Mouse (Mus musculus) hindbrain, embryonic 10.5 days (tissue): ENCODE measurements at regions not wholly inside any gene's neighbourhood (a gene's known extent, or its start where the extent isn't known, plus 50 kb on each side); places are given as distances from the start of the nearest gene placed in this dataset.

Experiments used
- DNase-seq: peaks from one replicate; pipeline ENCODE4 v3.0.0-alpha.2; 2017; ENCODE audit warnings: low spot score
- H3K27ac ChIP-seq: fragments of 300-500 bp; sonication (generic); 2 replicates; pipeline ENCODE4 v1.5.1; 2016; ENCODE audit warnings: mild to moderate bottlenecking, moderate library complexity
- H3K27me3 ChIP-seq: fragments of 300-500 bp; sonication (generic); 2 replicates; pipeline ENCODE4 v1.6.1; 2016; ENCODE audit warnings: mild to moderate bottlenecking; ENCODE audit not compliant: poor library complexity, insufficient read depth, severe bottlenecking
- H3K36me3 ChIP-seq: fragments of 300-500 bp; sonication (generic); 2 replicates; pipeline ENCODE4 v1.6.1; 2016; ENCODE audit warnings: mild to moderate bottlenecking, moderate library complexity
- H3K4me1 ChIP-seq: fragments of 300-500 bp; sonication (generic); replicated peaks from 2 replicates; pipeline ENCODE4 v1.6.1; 2016; ENCODE audit warnings: mild to moderate bottlenecking
- H3K4me3 ChIP-seq: fragments of 300-500 bp; sonication (generic); 2 replicates; pipeline ENCODE4 v1.5.1; 2016; ENCODE audit warnings: mild to moderate bottlenecking, moderate library complexity
- H3K9me3 ChIP-seq: fragments of 300-500 bp; sonication (generic); 2 replicates; pipeline ENCODE4 v1.6.1; 2016; ENCODE audit warnings: mild to moderate bottlenecking, moderate library complexity
- WGBS: fragments of 180-500 bp; shearing (Covaris S2); methylation state at CpG from one replicate; pipeline ENCODE4 v1.1.7; 2016; 5-methylcytosine and 5-hydroxymethylcytosine counted together

DNA sequence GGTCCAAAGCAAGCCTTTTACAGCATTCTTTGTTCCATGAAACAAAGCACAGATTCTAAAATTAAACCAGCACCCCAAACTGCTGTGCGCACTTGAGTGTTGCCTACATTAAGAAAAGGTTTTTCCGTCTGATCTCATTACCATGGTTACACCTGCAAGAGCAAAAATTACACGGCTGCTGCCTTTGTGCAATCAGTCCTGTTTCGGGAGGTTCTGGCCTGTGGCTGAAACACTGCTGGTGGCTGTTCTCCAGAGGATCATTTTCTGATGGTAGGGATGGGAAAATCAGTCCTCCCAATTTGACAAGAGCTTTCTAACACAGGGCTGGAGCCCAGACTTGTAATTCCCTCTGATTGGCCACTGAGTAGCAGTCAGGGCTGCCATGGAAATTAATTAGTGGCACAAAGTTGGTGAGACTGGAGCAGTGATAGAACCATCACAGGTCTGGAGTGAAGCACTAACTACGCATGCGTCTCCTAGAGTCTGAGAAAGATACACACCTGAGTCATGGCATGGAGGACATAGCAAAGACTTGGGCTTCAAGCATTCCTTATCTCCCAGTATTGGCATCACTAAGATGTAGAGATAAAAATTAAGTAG lies 114.8 kb upstream of the Fam49a start:
- WGBS = 87% methylated on average over 6 of the region's 6 CpGs
- no peaks in the 10 kb centered on the region for H3K27me3 ChIP-seq
- no peak overlapping the region for H3K27ac ChIP-seq
- no peaks in the 10 kb centered on the region for H3K36me3 ChIP-seq
- no peaks in the 10 kb centered on the region for H3K9me3 ChIP-seq
- H3K4me3 ChIP-seq = no peak overlapping the region
- DNase-seq = no peak
- H3K4me1 ChIP-seq = no peaks in the 10 kb centered on the region

DNA sequence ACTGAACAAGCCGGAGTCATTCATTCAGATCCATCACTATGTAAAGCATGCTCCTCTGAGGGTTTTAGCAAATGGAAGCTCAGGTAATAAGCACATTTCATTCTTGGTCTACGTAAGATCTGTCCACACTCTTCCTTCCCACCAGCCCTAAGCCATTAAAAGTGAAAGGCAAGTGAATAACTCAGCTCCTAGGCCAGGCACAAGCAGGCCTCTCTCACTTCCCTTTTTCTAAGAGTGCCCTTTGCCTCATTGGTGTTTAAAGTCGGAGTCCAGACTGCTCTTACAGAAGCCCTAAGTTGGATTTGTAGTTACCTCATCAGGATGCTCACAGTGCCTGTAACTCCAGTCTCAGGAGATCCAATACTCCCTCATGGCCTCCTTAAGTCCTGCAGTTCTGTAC lies 114.1 kb upstream of the Fam49a start:
- Histone ChIP-seq H3K27me3 (no peaks in the 10 kb centered on the region), H3K4me3 (no peak overlapping the region), H3K36me3 (no peaks in the 10 kb centered on the region), H3K4me1 (no peaks in the 10 kb centered on the region), H3K9me3 (no peaks in the 10 kb centered on the region), H3K27ac (no peak overlapping the region)
- WGBS = 82% methylated on average over 3 of the region's 3 CpGs
- no peak for DNase-seq

DNA sequence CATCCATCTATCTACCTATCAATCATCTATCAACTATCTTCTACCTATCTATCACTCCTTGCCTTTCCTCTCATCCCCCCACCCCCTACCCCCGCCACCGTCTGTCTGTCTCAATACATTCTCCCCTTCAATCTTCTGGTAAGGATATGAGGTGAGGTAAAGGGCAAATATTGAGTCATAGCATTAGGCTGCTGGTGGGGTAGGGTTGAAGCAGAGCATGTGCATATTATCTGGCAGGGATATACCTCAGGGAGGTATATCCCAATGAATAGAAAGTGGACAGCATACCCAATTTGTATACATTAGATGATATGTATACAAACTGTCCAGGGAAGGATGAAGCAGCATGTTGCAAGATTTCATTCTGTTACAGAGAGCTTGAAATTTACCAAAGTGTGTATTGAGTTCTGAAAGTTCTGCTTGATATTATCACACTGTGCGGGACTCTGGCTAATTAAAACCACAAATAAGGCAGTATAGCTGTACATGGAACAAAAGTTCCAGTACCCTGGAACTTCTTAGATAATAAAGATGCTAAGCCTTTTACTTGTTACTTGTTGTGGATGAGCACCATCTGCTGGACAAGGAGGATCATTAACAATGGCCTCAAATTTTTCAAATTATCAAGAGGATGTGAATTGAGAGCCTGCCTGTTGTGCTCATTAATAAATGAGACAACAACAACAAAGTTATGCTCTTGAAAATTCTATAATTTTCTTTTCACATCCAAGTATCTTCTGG lies 113.1 kb upstream of the Fam49a start:
- 79% methylated on average over 3 of the region's 3 CpGs for WGBS
- Histone ChIP-seq H3K4me1 (no peaks in the 10 kb centered on the region), H3K36me3 (no peaks in the 10 kb centered on the region), H3K27me3 (no peaks in the 10 kb centered on the region), H3K27ac (no peak overlapping the region), H3K9me3 (no peaks in the 10 kb centered on the region), H3K4me3 (no peak overlapping the region)
- DNase-seq = no peak

DNA sequence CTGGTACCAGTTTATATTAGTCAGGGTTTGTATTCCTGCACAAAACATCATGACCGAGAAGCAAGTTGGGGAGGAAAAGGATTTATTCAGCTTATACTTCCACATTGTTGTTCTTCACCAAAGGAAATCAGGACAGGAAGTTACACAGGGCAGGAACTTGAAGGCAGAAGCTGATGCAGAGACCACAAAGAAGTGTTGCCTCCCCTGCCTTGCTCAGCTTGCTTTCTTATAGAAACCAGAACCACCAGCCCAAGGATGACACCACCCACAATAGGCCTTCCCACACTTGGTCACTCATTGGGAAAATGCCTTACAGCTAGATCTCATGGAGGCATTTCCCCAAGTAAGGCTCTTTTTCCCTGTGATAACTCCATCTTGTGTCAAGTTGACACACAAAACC lies 97.5 kb upstream of the Fam49a start:
- H3K27me3 ChIP-seq = no peaks in the 10 kb centered on the region
- no peak for DNase-seq
- no peak overlapping the region for H3K4me3 ChIP-seq
- 79% methylated on average over 1 of the region's 1 CpGs for WGBS
- no peaks in the 10 kb centered on the region for H3K36me3 ChIP-seq
- no peaks in the 10 kb centered on the region for H3K9me3 ChIP-seq
- no peaks in the 10 kb centered on the region for H3K4me1 ChIP-seq
- no peak overlapping the region for H3K27ac ChIP-seq

DNA sequence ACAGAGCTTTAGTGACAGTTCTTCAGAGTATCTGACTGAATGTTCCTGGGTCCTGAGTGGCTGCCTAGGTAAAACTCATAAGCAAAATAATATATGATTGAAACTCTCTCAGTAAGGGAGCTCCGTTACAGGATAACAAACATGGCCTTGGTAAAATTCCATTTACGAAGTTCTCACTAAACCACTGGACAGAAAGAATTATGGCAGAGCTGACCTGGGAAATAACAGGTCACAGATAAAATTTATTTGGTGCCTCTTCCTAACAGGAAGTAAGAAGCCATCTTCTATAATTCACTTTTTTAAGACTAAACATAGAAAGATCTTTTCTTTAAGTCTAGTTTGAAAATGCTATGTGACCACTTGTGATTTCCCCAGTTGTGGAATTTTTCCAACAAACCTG lies 91.4 kb upstream of the Fam49a start:
- Histone ChIP-seq H3K36me3 (no peaks in the 10 kb centered on the region), H3K9me3 (no peaks in the 10 kb centered on the region), H3K27ac (no peak overlapping the region), H3K27me3 (no peaks in the 10 kb centered on the region), H3K4me3 (no peak overlapping the region), H3K4me1 (no peaks in the 10 kb centered on the region)
- WGBS = 94% methylated on average over 2 of the region's 2 CpGs
- no peak for DNase-seq

DNA sequence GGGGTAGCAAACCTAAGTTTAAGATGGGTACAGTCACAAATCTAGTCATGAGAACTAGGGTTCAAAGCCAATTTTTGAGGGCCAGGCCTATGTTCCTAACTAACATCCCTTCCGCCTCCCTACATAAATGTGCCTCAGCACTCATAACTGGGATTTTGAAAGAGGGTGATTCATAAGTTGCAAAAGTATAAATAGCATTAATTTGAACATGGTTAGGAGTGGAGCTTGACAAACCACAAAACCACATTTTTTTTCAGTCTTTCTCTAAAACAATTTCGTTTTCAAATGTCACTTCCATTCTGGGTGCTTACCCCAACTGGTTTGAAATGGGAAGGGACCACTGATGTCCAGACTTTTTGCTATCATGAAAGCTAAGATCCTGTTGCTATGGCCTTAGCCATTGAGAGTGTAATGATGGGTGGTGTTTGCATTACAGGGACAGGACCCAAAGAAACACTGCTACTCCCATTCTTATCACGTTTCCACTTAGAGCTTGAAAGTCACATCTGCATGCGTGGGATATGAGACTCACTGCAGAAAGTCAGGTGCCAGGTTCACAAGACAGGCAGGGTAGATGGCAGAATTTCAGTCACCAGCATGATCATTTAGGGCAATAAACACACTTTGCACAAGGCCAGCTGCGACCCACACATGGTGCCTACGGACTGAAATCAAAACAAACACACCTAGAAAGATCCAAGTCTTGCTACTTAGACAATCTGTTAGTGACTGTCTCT lies 89.7 kb upstream of the Fam49a start:
- DNase-seq = no peak
- H3K4me3 ChIP-seq = no peak overlapping the region
- H3K9me3 ChIP-seq = no peaks in the 10 kb centered on the region
- peaks cover 1% of the 10 kb centered on the region; the same call in 1 of the 2 replicates for H3K27me3 ChIP-seq
- H3K27ac ChIP-seq = no peak overlapping the region
- H3K36me3 ChIP-seq = no peaks in the 10 kb centered on the region
- WGBS = 79% methylated on average over 6 of the region's 6 CpGs
- peaks cover 9% of the 10 kb centered on the region for H3K4me1 ChIP-seq

DNA sequence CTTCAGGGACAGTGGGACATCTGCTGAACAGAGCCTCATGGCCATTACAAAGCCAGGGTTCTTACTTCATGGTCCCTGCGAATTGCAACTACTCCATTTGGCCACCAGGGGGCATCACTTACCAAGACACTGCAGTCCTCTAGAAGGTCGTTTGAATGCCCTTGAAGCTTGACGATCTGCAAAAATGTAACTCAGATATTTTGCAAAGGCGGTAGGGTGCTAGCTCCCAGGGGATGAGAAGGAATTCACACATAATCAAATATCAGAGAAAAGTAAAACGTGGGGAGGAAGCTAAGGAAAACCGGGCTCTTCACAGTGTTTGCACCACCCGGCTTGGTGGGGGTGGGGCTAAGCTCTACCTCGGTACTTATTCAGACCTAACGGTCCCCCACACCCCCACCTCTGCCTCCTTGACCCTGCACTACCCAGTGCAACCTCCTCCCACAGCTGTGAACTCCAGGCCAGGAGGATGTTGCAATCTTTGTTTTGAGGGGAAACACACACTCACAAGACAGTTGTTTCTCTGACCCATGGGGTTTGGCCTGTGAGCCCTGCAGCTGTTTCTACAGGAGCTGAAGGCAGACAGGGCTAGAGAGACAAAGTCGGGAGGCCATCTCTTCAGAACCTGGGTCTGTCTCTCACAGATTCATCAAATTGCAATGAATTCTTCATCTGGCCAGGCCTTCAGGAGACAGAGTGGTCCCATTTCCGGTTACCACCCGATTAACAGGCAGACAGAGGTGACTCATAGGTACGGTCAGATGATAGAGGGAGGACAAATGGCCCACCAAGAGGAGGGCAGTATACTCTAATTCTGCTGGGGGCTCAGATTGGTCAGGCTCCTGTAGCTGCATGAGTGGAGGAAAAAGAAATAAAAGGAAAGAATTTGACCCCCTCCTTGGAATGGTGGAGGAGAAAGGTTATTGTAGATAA lies 85.3 kb upstream of the Fam49a start:
- peak; percentile 78 for DNase-seq
- Histone ChIP-seq H3K9me3 (no peaks in the 10 kb centered on the region), H3K27ac (peak overlapping the region; percentile 83), H3K4me3 (peak overlapping the region; percentile 44), H3K27me3 (peaks cover 3% of the 10 kb centered on the region; the same call in 1 of the 2 replicates), H3K36me3 (no peaks in the 10 kb centered on the region), H3K4me1 (peaks cover 20% of the 10 kb centered on the region)
- WGBS = 14% methylated on average over 13 of the region's 13 CpGs

DNA sequence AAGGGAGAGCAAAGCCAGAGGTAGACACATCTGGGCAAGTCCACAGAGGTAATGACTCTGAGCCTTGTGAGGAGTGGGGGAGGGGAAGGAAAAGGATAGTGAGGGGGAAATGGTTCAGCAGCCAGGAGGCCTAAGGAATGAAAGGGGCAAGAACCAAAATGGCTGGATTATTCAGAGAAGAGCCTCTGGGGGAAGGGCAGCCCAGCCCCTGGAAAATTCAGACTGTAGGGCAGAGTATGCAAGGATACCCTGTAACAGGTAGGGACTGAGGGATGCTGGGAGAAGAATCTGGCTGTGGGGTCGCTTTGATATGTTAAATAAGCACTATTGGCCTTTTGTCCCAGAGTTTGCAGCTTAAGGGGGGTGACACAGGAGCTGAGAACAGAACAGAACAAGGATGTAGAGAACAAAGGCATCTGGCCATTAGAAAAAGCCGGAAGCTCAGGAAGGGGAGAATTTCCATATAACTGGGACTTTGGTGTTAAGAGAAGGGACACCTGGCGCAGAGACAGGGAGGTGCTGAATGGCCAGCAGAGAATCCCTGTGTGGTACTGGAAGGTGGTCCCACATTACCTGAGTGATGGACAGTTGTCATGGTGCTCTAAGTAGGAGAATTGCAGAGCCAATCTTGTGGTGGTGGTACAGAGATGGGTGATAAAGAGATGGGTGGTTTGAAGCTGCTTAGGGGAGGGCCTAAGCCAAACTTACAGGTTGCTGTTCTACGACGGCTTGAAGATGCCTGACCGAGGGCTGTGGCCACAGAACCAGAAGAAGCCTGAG lies 84.5 kb upstream of the Fam49a start:
- WGBS = 66% methylated on average over 6 of the region's 6 CpGs
- Histone ChIP-seq H3K4me1 (peaks cover 20% of the 10 kb centered on the region), H3K4me3 (no peak overlapping the region), H3K27ac (peak overlapping the region; percentile 83), H3K27me3 (peaks cover 3% of the 10 kb centered on the region; the same call in 1 of the 2 replicates), H3K9me3 (no peaks in the 10 kb centered on the region), H3K36me3 (no peaks in the 10 kb centered on the region)
- DNase-seq = peak; percentile 4

DNA sequence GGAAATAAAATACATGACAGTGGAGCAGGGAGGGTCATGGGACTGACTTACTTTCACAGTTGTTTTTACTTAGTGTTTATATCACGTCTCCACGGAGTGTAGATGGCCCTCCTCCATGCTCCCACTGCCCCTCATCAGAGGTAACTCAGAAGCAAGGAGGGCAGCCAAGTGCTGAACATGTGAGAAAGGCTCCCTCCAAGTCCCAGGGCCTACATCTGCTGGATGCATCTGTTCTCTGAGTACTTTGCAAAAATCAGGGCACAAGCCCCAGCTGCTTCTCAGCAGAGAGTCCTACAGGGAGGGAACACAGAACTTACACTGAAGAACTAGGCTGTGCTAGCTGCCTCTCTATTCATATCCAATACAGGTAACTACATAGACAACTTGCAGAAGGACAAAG lies 83.5 kb upstream of the Fam49a start:
- no peak overlapping the region for H3K4me3 ChIP-seq
- no peaks in the 10 kb centered on the region for H3K36me3 ChIP-seq
- DNase-seq = no peak
- WGBS = 64% methylated on average over 2 of the region's 2 CpGs
- no peaks in the 10 kb centered on the region for H3K9me3 ChIP-seq
- H3K4me1 ChIP-seq = peaks cover 20% of the 10 kb centered on the region
- H3K27me3 ChIP-seq = peaks cover 3% of the 10 kb centered on the region; the same call in 1 of the 2 replicates
- H3K27ac ChIP-seq = no peak overlapping the region

DNA sequence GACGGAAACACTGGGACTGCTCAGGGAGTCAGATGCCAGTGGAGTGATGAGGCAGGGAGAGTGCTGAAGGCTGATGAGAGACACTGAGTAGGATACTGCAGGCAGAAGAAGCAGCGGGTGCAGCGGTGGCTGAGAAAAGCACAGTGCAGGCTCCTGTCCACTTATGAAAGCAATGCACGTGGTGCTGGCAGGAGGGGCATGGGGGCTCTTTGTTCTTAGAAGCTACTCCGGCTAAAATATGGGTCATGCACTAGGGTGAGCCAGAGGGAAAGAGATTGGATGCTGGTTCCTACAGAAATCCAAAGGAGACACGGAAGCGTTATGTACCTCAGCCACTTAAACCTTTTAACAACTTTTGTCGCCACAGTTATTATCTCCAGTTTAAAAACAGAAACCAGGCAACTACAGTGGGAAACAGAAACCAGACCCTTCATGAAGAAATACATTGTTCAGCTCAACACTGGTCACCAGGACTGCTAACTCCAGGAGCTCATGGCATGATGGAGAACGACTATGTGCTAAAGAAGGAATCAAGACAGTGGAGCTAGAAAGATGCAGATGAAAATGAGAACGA lies 82.6 kb upstream of the Fam49a start:
- 0 out of 2 replicates have a peak overlapping the region, but pooled peaks have one; percentile 50 for H3K27ac ChIP-seq
- no peak for DNase-seq
- H3K9me3 ChIP-seq = no peaks in the 10 kb centered on the region
- H3K4me3 ChIP-seq = no peak overlapping the region
- peaks cover 3% of the 10 kb centered on the region; the same call in 1 of the 2 replicates for H3K27me3 ChIP-seq
- 73% methylated on average over 10 of the region's 10 CpGs for WGBS
- no peaks in the 10 kb centered on the region for H3K36me3 ChIP-seq
- H3K4me1 ChIP-seq = peaks cover 20% of the 10 kb centered on the region

DNA sequence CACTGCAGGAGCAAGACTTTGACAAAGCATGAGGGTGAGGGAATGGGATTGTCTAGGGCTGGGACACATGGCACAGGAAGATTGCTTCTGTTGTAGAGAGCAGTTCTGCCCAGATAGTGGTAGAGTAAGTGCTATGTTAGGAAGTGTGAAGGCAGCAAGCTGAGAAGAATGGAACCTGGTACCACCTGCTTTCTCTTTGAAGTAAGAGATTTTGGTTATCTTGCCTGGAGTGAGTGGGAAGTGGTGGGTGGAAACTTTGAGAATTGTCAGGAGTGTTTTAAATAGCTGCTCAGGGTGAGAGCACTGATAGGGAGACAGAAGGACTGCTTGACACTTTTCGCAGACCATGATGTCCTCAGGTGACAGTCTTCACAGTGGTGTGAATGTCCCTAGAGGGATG lies 81.0 kb upstream of the Fam49a start:
- Histone ChIP-seq H3K27me3 (peaks cover 3% of the 10 kb centered on the region; the same call in 1 of the 2 replicates), H3K27ac (no peak overlapping the region), H3K36me3 (no peaks in the 10 kb centered on the region), H3K4me3 (no peak overlapping the region), H3K9me3 (no peaks in the 10 kb centered on the region), H3K4me1 (peaks cover 20% of the 10 kb centered on the region)
- WGBS = 85% methylated on average over 1 of the region's 1 CpGs
- no peak for DNase-seq
